Mouse (Mus musculus): ENCODE data around the gene Kars.
A peak's percentile ranks its signal among the peaks of the same experiment; 100 is the strongest.

Kars gene

DNA sequence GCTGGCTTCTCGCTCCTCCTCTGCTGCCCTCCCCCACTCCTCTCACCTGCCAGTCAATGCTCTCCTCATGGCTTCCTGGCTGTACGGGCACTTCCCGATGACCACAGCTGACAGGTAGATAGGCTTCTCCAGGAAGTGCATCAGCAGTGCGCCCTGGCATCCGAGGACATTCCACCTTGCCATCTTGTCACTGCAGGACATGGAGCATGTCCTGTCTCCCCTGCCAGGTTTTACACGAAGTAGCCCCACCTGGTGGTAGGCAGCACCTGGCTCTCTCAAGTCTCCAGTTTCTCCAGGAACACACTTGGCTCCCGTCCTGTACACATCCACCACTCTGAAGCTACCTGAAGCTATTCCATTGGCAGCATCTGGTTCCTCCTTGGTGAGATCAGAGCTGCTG, 29.0 kb downstream of the Kars start:
- DNase-seq (ENCODE audit: low spot score in 2 of 2), result no peak

GRCm38 (mm10) chr8:111978147-111978546, 33.0 kb downstream of the Kars start:
- no peak for DNase-seq (ENCODE audit: low spot score in 2 of 2)

GRCm38 (mm10) chr8:111976326-111976725, 34.8 kb downstream of the Kars start:
- DNase-seq (ENCODE audit: low spot score in 2 of 2), result no peak

DNA sequence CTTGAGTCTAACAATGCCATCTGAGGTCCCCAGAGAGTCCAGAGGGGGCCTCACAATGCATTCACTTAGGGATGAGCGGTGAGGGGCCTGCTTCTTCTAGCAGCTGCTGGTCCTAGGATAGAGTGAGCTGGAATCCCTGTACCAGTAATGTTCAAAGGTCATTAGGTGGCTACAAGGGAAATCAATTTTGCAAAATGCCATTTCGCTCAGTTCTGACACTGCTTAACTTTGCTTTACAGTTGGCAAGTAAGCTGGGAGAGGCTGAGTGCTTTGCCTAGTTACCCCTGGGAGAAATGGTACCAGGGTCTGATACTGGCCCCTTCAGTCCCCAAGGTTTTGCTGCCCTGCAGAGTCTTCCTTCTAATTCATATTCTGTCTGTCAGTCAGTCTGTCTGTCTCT, 35.4 kb downstream of the Kars start:
- DNase-seq (ENCODE audit: low spot score in 2 of 2), result no peak

DNA sequence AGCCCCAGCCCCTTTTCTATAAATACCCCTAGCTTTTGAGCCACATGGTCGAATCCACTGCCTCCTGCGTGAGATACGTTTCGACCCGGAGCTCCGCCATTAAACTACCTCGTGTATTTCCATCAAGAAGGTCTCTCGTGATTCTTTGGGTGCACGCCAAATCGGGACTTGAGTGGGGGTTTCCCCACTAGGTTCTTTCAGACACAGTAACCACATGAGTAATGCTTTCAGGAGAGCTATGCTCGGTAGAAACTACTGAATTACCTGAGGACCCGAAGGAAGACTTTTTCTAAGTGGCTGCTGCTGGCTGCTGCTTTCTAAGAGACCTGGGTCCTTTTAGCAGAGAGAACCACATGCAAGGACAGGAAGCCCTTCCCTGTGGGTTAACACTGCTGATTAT, 37.0 kb downstream of the Kars start:
- DNase-seq (ENCODE audit: low spot score in 2 of 2), result no peak

DNA sequence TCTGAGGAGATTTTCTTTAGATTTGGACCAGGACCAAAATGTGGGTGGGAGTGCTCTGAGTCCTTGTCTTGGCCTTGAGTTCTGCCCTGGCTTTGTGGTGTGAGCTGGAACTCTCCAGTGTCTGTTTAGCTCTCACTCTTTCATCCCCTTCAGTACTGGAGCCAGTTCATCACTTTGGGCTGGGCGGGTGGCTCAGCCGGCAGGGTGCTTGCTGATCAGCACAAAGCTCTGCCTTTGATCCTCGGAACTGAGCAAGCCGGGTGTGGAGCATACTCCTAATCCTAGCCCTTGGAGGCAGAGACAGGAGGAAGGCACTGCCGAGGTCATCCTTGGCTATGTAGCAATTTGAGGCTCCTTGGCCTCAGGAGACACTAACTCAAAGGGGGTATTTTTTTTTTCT, 42.1 kb downstream of the Kars start:
- DNase-seq (ENCODE audit: low spot score in 2 of 2), result no peak

DNA sequence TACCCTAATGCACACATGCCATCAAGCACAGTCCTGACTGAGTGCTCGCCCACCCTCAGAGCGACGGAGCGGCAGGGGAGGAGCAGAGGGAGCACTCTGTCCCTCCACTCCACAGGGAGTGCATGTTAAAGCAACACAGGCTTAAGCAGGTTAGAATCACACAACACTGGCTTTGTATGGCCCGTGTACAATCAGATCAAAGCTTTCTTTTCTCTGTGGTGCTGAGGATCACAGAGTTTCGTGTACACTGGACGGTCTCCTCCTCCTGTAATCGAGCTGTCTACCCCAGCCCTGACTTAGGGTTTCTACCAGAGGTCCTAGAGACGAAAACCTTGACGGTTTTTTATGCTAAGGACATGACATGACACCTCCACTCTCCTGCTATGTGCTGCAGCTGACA, 42.6 kb downstream of the Kars start:
- DNase-seq (ENCODE audit: low spot score in 2 of 2), result no peak

DNA sequence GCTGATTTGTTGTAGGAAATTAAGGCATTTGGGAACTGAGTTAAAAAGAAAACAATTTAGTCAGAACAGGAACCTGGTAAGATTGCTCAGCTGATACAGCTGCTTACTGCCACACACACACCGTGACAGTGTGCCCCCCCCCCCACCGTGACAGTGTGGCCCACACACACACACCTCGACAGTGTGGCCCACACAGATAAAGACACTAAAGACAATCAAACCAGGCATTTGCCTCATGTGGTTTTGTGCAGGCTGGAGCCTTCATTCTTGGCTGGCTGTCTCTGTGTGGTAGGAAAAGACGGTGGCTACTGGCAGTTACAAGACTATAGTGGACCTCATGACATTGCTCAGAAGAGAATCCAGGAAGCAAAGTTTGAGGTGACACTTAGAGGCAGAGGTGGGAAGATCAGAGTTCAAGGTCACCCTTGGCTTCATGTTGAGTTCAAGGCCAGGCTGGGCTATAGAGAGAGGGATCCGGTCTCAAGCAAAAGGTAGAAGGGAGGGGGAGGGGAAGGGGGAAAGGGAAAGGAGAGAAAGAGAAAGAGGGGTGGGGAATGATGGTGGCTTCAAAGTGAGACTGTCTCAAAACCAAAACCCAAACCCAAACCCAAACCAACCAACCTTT, 43.8 kb downstream of the Kars start:
- DNase-seq (ENCODE audit: low spot score in 2 of 2), result no peak

DNA sequence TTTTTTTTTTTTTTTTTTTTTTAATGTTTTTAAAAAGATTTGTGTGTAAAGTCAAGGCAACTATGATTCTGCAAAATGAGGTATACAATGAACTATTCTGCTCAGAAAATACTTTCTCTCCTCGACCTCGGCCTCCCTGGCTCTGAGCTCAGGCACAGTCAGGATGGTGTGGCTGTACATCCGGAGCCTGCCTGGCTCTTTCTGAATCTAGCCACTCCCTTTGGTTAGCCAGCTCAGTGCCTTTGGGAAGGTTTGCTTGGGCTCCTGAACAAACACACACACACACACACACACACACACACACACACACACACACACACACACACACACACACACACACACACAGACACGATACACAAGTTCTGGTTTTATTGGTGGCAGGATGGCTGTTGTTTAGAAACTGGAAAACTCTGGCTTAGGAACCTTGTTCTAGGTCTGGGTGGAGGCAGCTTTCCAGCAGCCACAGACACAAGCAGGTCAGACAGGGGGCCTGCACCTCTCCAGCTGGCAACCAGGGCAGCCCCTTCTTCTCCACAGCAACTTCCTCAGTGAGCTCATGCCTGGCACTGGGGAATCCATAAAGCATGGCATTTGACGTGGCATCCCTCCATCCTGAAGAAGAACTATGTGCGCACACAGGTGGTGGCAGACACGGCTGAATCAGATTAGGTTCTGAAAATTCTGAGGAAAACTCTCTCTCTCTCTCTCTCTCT, 46.1 kb downstream of the Kars start:
- no peak for DNase-seq (ENCODE audit: low spot score in 2 of 2)

DNA sequence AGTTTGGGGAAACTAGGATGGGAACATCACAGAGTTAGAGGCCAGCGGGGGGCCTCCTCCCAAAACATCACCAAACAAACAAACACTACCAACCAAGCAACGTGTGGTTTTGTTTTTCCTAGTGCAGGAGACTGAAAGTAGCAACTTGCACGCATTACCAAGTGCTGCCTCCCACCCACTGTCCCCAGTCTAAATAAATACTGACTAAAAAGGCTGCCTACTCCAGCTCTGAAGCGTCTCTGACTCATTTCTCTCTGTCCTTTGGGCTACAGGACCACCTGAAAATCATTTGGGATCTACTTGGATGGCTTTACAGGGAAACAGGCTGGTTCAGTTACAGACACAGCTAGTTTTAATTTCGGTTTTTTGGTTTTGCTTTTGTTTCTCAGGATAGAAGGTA, 46.8 kb downstream of the Kars start:
- no peak for DNase-seq (ENCODE audit: low spot score in 2 of 2)

DNA sequence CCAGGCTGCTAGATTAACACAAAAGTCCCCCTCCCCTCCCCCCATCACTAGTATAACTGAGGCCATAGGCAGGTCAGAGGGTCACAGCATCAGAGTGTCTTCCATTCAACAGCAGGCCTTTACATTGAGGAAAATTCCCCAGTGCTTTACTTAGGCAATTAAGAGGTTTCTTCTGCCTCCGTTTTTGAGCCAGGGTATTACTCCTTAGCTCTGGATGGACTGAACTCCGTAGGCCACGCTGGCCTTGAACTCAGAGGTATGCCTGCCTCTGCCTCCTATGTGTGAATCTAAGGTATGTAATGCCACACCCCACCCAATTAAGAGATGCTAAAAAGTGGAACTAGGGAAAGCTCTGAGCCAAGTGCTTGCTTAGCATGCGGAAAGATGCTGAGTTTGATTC, 47.6 kb downstream of the Kars start:
- no peak for DNase-seq (ENCODE audit: low spot score in 2 of 2)

DNA sequence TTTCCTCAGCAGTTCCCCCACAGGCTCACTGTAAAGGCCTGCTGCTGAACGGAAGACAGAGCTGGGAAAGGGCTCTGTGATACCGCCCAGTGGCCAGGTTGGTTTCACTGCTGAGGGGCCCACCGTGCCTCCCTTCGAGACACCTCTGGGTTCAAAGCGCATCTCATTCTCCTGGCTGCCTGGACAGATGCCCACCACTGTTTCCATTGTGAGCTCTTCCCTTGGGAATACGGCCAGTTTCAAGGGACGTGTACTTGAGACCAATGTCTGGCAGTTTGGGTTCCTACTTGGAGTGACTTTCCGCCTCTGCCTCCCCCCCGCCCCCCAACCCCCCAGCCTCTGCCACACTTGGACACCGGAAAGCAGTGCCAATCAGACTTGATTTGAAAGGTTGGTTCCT, 48.0 kb downstream of the Kars start:
- no peak for DNase-seq (ENCODE audit: low spot score in 2 of 2)

- no peak for DNase-seq (ENCODE audit: low spot score in 2 of 2)
Measured at GRCm38 (mm10) chr8:111962589-111962988, 48.5 kb downstream of the Kars start.

GRCm38 (mm10) chr8:111961330-111961729, 49.8 kb downstream of the Kars start:
- no peak for DNase-seq (ENCODE audit: low spot score in 2 of 2)

- no peak for DNase-seq (ENCODE audit: low spot score in 2 of 2)
Measured at GRCm38 (mm10) chr8:111960591-111961321, 50.4 kb downstream of the Kars start.

DNA sequence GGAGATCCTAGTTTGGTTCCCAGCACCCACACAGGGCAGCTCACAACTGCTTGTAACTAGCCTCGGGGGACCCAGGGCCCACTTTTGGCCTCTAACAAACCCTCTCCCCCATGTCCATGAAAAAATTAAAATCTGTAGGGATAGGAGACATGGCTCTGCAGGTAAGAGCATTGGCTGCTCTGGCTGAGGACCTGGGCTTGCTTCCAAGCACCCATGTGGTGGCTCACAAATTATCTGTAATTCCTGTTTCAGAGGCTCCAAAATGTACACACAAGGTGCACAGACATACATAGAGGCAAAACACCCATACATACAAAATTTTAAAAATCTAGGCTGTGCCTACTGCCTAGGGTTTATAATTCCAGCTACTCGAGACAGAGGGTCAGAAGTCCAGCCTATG, 53.9 kb downstream of the Kars start:
- no peak for DNase-seq (ENCODE audit: low spot score in 2 of 2)

DNA sequence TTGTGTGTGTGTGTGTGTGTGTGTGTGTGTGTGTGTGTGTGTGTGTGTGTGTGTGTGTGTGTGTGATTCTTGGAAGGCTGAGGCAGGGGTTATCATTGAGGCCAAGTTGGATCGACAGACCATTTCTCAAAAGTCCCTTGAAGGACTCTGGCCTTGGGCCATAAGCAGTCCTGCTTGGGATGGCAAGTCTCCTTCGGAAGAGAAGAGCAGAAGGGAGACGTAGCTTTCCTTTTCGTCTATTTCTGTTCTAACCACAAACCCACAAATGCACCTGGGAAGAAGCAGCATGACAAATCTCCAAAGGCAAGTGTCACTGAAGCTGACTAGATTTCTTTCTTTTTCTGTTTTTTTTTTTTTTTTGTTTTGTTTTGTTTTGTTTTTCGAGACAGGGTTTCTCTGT, 55.2 kb downstream of the Kars start:
- DNase-seq (ENCODE audit: low spot score in 2 of 2), result no peak

DNA sequence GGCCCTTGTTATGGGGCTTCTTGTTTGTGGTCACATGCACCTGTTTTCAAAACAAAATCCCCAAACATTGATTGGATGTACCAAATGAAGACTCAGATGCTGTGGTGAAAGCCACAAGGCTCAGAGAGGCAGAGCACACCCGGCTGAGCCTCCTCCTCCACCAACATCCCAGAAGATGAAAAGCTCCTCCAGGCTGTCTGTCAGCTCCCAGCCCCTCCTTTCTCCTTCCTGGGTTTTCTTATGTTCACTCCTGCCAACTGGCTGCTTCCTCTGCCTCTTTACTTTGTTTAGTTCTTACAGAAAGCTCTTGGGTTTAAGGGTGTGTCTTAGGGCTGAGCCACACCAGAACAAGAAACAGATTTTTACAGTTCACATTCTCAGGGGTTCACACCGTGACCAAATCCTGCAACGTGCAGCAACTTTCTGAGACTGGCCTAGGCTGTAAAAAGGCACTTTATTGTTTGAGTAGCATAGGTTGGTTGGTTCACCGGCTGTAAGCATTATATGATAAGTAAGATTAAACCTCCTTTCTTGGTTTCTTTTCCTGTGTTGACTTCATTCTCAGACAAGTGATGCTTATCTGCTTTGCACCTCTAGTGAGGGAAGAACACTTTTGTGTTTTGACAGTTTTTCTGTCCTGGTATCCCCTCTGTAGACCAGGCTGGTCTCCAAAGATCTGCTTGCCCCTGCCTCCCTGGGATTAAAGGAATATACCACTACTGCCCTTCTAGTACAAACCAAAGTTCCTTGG, 56.1 kb downstream of the Kars start:
- DNase-seq (ENCODE audit: low spot score in 2 of 2), result peak in 1 of 2 experiments; percentile 18

- DNase-seq (ENCODE audit: low spot score in 2 of 2), result no peak
Measured at GRCm38 (mm10) chr8:111951936-111952335, 59.2 kb downstream of the Kars start.

DNA sequence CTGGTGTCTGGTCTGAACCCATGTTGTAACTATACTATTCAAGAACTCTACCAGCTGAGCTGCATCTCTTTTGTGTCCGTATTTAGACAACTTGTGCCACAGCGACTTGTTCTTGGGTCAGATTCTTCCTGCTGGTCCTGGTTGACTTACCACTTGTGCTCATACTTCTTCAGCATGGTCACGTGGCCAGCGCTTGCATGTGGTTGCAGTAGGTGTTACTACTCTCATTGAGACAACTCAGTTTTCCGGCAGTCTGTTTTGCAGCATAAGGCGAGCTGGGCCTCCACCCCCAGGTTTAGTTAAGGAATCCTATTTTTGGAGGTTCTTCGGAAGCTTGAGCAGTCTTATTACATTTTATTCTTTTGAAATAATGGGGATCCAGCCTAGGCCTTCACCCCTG, 59.8 kb downstream of the Kars start:
- DNase-seq (ENCODE audit: low spot score in 2 of 2), result no peak

GRCm38 (mm10) chr8:111950846-111951245, 60.3 kb downstream of the Kars start:
- no peak for DNase-seq (ENCODE audit: low spot score in 2 of 2)

DNA sequence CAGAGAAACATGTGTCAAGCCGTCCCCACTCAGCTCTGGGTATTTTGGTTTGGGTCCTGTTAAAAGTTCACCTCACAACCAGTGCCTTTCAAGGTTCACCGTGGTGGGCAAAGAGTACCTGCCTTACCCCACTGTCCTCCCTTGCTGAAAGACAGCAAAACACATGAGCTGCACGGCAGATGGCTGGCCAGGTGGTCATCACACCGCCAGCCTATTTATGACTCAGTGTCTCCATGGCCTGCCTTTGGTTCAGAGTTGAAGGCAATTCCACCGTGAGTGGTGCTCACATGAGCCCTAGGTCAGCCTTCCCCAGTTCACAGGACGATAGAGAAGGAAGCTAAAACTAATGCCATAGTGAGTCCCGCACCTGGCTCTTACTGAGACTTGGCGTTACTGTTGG, 63.2 kb downstream of the Kars start:
- no peak for DNase-seq (ENCODE audit: low spot score in 2 of 2)

Measured in urinary bladder, postnatal 36 days (tissue).